Mouse (Mus musculus) lung, adult 10 weeks (tissue): Measurements from ENCODE around the gene Golm1. TPM values are rescaled to one million over a fixed set of nuclear protein-coding genes. Genes with fewer than 3 reads are reported as not detected.

Experiments
- polyA plus RNA-seq: library from polyadenylated mRNA; stranded (reverse); fragments of 350-450 nt; fragmentation: Illumina TruSeq; extraction: RNeasy Lipid Tissue Mini Kit (QIAGEN cat#74804); gene quantifications from one replicate; pipeline ENCODE4 v1.2.3, GENCODE M21; 2014; ENCODE audit warnings: low read depth, low replicate concordance; ENCODE audit not compliant: insufficient read depth

Gene Golm1
- polyA plus RNA-seq = 14.4 TPM

GRCm38 (mm10) chr13:59675151-59676011, at the start of gene Golm1:
Gene Golm1, minus strand, starts transcription at chr13:59675811.

GRCm38 (mm10) chr13:59711984-59712383, 36.4 kb upstream of the Golm1 start, which contains the start of gene Spata31d1b:
Gene Spata31d1b, plus strand, starts transcription at chr13:59712284.

GRCm38 (mm10) chr13:59710230-59710629, 34.6 kb upstream of the Golm1 start, which contains the start of gene Spata31d1a:
Gene Spata31d1a, minus strand, starts transcription at chr13:59710330.

GRCm38 (mm10) chr13:59694008-59694407, 18.4 kb upstream of the Golm1 start, which contains the start of gene 4921517D22Rik:
Gene 4921517D22Rik, minus strand, starts transcription at chr13:59694108.

GRCm38 (mm10) chr13:59584947-59585647, 90.5 kb downstream of the Golm1 start, which contains the start of the genes Agtpbp1 and Naa35:
Gene Agtpbp1, minus strand, starts transcription at chr13:59585227.
Gene Naa35, plus strand, starts transcription at chr13:59585259.

Other genes starting within 250 kb of the Golm1 start
- 19.3 TPM for gene Agtpbp1, start 90.6 kb downstream of the Golm1 start, polyA plus RNA-seq
- gene Naa35, start 90.6 kb downstream of the Golm1 start, polyA plus RNA-seq = 38.0 TPM
- not detected for gene 4921517D22Rik, start 18.3 kb upstream of the Golm1 start, polyA plus RNA-seq
- not detected for gene Spata31d1a, start 34.5 kb upstream of the Golm1 start, polyA plus RNA-seq
- gene Spata31d1b, start 36.5 kb upstream of the Golm1 start, polyA plus RNA-seq = not detected
- gene Spata31d1d, start 55.9 kb upstream of the Golm1 start, polyA plus RNA-seq = not detected
- not detected for gene 1700014D04Rik, start 70.9 kb upstream of the Golm1 start, polyA plus RNA-seq
- gene Isca1, start 94.0 kb upstream of the Golm1 start, polyA plus RNA-seq = 66.0 TPM
- not detected for gene Gm49354, start 106.4 kb upstream of the Golm1 start, polyA plus RNA-seq
- gene Tut7, start 147.3 kb upstream of the Golm1 start, polyA plus RNA-seq = 32.6 TPM